Mouse (Mus musculus) frontal cortex, postnatal 36 days (tissue): ENCODE measurements around the gene Syt14.

Experiments
- DNase-seq, 2 experiments: peaks; one replicate each; pipeline ENCODE4 v3.0.0; 2022; ENCODE audit warnings: low spot score in 2 of 2

Syt14 gene

DNA sequence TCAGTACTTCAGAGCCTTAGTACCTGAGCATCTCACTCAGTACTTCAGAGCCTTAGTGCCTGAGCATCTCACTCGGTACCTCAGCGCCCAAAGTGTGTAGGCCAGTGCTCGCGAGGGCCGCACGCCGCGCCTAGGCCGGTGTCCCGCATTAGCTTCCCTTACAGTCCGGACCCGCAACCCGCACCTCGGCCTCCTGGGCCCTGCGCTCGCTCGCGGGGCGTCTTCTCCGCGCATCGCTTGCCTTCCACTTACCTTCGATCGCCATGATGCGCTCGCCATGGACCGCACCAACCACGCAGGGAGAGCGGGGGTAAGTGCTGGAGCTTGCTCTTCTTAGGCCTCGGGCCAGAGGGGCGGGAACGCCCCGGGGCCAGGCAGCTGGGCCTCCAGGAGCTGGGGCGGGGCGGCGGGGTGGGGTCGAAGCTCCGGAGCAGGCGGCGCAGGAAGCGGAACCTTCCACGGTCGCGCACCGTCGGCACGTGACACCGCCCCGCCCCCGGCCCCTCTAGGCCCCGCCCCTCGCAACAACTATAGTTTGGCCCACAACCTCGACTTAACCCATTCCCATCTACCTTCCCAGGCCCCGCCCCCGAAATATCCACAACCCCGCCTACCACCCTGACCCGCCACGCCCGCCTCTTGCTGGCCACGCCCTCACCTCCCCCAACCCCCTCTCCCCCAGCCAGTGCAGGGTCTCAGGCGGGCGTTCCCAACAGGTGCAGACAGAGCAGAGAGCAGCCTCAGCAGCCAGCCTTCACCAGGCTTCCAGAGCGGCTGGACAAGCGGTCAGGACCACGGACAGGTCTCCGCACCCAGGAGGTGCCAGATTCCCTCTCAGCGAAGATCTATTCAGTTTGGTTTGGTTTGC, at the start of gene Syt14:
Gene Syt14, minus strand, starts transcription at position 405 of the 868 bp plus-strand sequence.
- peak; percentile 51 to 58 for DNase-seq

DNA sequence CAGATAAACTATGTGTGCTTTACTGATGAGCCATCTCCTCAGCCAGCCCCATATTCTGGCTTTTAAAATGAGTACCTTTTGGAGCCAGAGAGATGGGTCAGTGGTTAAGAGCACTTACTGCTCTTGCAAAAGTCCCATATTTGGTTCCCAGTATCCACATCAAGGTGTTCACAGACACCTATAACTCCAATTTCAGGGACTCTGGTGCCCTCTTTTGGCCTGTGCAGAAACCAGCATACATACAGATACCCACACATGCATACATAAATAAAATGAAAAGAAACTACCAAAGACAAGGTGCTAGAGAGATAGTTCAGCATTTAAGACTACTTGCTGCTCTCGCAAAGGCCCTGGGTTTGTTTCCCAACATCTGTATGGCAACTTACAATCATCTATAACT, 48.4 kb upstream of the Syt14 start:
- DNase-seq: no peak

DNA sequence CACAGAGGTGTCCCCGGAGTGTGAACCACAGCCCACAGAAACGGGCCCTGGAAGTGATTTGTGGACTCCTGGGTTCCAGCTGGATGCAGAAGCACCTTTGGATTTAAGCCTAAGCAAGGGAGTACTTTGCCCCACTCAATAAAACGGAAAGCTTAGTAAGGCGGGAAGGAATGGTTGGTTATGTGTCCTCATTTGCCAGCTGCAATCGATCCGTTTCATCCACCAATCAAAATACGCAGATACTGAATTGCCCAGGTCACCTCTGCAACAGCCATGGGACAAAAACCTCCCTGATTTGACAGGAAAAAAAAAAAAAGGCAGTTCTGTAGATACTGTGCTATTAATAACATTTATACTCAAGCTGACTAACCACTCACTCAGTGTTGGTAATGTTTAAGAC, 47.5 kb upstream of the Syt14 start:
- DNase-seq: no peak

DNA sequence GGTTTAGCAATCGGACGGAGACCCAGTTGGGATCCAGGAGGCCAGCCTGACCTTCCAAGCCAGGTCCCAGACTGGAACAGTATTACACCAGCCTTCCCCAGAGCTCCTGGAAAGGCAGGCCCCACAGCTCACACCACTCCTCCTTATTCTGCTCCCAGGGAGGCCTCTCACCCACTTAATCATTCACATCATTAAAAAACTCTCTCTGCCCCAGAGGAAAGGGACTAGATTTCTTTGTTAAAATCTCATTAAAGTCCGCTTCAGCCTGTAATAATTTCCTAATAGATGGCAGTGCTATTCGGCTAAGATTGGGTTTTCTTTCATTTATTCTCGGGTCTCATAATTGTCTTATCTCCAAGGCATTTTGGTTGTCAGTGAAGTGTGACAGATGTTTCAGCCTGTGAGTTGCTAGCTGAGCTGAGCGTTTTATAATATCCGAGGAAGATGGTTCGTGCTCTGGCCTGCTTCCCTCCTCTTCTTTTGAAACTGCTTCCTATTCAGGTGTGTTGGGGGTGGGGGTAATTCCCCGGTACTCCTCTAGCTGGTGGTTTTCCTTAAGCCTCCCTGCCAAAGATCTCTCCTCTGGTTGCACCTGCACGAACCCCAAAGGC, 46.8 kb upstream of the Syt14 start:
- DNase-seq: no peak

DNA sequence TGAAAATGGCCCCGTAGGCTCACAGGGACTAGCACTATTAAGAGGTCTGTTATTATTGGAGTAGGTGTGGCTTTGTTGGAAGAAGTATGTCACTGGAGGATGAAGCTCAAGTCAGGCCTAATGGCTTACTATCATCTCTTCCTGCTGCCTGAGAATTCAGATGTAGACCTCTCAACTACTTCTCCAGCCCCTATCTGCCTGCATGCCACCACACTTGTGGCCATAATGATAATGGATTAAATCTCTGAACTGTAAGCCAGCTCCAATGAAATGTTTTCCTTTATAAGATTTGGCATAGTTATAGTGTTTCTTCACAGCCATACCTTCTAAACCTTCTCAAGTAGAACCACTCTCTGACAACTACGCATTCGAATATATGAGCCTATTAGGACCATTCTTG, 27.0 kb upstream of the Syt14 start:
- DNase-seq: no peak

DNA sequence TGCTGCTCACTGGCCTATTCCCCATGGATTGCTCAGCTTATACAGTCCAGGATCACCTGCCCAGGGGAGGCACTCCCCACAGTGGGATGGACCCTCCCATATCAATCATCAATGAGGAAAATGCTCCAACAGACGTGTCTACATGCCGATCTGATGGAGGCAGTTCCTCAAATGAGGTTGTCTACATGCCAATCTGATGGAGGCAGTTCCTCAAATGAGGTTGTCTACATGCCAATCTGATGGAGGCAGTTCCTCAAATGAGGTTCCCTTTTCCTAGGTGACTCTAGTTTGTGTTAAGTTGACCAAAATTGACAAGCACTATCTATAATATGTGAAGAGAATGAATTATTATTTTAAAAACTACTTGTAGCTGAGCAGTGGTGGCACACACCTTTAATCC, 24.6 kb upstream of the Syt14 start:
- DNase-seq: no peak

DNA sequence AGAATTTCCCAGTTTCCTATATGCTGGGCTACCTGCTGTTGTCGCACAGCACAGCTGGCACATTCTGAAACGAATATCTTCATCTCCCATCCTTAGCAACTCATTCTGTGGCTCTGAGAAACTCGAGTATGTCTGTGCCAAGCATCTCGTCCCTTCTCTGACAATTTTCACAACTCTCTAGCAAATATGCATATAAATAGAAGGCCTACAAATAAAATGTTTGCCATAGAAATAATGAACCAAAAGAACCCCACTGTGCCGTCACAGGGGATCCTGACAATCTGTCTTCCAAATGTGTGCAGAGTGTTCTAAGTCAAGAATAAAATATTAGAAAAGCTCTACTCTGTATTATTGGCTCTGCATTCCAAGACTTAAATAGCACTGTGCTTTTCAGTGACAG, 24.0 kb upstream of the Syt14 start:
- peak in 1 of 2 experiments; percentile 52 for DNase-seq

DNA sequence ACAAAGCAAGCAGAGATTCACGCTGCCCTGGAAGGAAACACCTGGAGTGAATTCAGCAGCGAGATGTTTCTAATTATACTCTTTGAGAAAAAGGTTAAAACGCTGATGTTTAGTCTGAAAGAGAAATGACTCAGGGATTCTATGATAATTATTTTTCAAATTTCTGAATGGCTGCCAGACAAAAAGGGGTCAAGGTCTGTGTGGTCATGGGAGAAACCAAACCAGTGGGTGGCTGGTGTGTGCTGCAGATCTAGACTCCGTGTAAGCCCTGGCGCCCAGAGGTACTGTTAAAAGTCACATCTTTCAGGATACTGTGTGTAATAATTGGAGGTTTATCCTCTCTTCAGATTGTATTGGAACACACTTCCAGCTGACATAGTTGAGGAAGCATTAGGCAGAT, 18.8 kb upstream of the Syt14 start:
- no peak for DNase-seq

DNA sequence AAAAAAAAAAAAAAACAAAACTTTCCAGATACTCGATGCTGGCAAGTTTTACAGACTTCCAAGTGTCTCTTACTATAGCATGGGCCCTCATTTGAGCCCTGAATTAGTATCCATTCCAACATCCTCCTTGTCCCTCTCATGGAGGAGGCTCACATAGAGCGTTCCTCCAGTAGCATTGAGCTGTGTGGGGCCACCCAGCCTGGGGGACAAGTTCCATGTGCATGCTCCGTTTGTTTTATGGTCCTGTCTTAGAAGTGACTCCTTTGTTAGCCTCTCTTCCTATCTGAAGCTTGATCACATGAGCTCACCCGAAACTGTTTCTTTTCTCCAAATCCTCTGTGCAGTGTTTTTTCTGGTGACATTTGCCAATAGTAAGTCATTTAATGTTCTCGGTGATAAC, 17.5 kb upstream of the Syt14 start:
- no peak for DNase-seq

DNA sequence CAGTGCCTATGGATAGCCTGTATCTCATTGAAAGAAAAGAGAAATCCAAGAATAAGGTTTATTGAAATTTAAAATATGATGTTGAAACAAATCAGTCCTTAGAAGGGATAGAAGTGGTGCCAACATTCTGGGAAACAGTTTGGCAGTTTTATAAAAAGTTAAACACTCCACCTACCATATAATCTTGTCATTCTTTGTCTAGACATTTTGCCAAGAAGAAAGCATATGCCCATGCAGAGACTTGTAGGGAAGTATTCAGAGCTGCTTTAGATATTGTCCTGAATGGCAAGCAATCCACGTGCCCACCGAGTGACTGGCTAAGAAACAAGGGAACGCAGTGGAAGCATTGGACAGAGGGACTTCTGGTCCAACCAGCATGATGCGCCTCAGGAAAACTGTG, 12.0 kb upstream of the Syt14 start:
- DNase-seq: peak in 1 of 2 experiments; percentile 48

DNA sequence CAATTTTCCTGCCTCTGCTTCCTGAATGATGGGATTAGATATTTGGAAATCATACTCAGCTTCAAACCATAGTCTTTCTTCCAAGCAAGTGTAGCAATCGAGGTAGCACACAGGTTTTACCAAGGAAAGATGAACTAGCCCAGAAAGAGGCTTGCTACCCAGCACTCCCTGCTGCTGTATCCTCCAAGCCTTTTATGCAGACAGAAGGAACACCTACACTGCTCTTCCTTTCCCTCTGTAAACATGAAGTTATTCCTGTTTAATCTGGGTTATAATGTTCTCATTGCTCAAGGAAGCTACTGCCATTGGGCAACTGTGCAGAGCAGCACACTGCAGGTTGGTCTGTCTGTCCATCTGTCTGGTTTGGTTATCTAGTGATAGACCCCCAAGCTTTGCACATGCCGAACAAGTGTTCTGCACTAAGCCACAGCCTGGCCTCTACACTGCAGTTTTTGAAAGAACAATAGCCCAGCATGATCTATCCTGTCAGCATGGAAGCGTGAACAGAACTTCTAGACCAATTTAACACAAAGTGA, 7.3 kb upstream of the Syt14 start:
- peak; percentile 32 to 38 for DNase-seq

DNA sequence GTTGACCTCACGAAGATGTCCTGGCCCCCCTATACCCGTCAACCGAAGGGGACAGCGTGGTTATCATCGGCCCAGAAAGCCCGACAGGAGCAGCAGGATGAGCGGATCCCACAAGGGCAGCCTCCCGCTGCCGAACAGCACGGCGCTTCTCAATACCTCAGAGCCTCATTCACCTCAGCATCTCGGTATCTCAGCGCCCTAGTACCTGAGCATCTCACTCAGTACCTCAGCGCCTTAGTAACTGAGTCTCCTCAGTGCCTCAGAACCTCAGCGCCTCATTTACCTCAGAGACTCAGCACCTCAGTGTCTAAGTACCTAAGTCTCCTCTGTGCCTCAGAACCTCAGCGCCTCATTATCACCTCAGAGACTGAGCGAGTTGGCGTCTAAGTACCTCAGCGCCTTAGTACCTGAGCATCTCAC, 614 bp downstream of the Syt14 start:
- peak; percentile 26 to 28 for DNase-seq

DNA sequence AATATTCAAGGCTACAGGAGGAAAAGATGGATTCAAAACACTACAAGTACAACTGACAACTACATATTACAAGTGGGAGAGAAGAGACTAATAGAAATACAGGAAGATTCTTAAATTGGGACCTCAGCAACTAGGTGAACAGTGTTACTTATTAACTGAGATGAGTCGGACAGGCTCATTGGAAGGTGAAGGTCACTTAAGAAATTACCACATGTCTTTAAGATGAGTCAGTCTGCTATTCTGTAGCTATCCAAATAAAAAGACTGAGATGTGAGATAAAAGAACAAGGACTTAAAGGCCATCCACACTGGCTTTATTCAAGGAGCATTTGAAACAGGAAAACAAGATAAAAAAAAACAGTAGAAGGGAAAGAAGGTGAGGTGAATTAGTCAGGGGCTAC, 11.3 kb downstream of the Syt14 start:
- DNase-seq: no peak

DNA sequence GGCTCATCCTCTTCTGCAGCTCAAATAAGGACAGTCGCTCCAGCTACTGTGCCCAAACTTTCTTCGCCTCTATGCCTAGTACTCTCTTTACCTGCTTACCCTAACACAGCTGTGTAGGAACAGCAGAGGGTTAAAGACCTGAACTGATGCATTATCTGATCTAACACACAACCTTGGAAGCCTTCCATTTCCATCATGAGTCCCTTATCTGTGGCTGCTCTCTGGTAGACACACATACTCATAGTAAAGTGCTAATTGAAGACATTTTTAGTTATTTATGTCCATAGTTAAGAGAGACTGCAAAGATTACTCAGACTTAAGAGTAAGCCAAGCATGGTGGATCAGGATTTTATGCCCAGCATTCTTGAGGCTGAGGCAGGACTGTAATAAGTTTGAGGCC, 23.2 kb downstream of the Syt14 start:
- DNase-seq: no peak

DNA sequence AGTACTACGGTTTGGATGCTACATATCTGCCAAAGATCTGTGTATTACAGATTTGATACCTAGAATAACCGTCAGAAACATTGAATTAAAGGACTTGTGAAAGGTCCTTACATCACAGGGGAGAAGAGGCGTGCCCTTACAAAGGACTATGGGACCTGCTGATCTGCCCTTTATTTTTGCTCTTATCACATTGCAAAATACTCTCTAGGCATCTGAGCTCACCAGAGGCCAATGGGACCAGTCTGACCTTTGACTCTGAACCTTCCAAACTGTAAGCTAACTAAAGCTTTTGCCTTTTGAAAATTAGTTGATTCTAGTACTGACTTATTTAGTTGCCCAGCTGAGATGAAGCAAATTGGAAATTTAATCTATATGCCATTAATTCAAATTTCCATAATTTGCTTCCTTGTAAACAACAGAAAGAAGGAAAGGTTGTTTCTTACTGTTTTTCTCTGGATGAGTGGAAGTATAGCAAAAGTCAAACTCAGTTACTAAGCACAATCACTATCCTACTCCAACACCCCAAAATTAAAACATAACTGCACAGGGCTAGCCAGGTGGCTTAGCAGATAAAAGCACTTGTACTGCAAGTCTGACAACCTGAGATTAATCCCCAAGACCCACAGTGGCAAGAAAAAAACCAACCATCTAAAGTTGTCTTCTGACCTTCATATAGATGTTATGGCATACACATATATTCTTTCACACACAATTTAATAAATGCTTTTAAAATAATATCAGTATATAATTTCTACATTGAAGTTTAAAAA, 24.4 kb downstream of the Syt14 start:
- DNase-seq: no peak

DNA sequence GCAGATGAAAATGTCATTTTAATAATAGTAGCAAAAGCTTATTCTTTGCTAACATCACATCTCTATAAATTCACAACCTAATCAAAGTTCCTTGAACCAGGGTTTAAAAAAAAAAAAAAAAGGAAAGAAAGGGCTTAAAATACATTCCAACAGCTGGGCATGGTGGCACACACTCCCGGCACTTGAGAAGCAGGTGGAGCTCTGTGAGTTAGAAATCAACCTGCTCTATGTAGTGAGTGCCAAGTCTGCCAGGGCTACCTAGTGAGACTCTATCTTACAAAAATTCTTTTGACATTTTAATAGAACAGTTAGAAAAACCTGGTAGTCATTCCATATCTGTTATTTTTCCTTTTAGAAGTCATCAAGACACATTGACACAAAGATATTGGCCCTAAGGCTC, 31.0 kb downstream of the Syt14 start:
- DNase-seq: no peak

DNA sequence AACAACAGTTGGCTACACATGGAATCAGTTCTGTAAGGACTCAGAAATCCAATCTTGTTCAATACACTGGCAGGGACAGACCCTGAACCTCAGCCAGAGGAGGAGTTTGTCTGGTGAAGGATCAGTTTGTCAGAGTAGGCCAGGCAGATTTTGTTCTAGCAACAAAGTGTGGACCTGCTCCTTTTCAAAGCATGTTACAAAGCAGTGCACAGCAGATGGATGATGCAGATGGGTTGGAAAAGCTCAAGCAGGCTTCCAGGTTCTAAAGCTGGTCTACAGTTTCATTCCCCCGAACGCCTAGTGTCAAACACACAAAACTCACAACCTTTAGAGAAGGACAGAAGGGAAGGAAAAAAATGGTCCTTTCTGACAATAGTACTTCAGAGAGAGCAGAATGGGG, 31.6 kb downstream of the Syt14 start:
- peak in 1 of 2 experiments; percentile 39 for DNase-seq

DNA sequence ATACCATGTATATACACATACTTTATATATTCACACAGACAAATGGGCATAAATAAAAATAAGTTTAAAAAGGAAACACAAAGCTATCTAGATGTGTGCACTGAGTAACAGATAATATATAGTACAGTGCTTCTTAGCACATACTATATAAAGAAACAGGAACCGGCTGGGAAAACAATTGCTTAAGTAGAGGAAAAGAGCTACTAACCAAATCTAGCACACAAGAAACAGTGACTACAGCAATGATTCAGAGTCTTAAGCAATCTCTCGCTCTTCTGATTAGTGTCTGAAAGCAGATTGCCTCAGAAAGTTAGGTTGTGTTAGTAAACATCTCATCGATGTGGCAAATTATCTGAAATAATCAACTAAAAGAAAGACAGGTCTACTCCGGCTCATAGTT, 33.3 kb downstream of the Syt14 start:
- DNase-seq: no peak

DNA sequence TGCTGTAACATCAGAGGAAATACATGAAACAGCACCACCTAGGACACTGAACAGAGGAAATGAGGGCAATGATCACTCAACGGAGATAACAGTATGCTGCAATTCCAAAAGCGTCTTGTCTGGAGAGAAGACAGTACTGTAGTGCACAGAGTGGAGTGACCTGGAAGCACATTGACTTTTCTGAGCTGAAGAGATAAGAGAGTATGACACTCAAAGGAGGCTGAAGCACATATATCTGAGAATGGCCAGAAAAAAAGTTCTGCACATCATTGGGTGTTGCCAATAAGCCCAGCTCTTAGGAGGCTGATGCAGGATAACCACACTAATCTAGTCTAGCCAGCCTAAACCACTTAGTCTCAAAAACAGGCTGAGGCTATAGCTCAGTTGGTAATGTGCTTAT, 34.0 kb downstream of the Syt14 start:
- DNase-seq: no peak

DNA sequence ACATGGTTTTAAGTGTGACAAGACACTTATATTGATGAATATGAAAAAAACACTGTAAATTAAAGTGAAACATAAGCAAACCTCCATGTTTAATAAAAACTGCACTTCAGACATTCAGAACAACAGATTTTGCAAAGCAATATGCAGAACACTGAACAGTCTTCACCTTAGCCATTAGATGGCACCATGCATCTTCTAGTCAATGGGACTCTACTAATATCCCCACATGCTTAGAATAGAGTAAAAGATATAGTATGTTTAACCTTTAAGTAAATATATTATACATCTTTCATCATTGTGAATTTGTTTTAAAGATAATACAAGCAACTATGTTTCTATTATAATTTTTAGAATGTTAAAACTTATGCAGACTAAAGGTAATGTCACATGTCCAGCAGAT, 34.7 kb downstream of the Syt14 start:
- no peak for DNase-seq

DNA sequence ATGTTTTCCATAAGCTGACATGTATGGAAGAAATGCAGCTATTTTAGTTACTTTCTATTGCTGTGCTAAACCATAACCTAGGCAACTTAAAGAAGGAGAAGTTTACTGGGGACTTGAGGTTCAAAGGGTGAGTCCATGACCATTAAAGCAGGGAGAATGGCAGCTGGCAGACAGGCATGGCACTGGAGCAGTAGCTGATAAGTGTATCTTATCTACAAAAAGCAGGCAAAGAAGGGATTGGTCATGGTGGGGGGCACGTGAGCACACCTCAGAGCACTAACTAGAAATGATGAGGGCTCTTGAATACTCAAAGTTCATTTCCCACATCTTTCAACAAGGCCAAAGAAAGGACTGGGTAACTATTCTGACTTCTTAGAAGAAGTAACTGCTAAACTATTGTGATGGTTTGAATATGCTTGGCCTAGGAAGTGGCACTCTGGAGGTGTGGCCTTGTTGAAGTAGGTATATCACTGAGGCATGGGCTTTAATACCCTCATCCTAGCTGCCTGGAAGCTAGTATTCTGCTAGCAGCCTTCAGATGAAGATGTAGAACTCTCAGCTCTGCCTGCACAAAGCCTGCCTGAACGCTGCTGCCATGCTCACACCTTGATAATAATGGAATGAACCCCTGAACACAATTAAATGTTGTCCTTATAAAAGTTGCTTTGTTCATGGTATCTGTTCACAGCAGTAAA, 41.2 kb downstream of the Syt14 start:
- no peak for DNase-seq

DNA sequence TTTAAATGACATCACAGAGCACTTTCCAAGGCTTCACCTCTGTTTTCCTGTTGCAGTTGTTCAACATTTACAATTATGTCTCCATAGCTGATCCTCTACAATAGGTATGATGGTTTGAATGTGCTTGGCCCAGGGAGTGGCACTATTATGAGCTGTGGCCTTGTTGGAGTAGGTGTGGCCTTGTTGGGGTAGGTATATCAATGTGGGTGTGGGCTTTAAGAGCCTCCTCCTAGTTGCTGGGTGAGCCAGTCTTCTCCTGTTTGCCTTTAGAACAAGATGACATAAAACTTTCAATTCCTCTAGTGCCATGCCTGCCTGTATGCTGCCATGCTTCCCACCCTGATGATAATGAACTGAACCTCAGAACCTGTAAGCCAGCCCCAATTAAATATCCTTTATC, 42.1 kb downstream of the Syt14 start:
- no peak for DNase-seq
